Mouse (Mus musculus) liver, embryonic 15.5 days (tissue): ENCODE measurements around the gene Rnf216. TPM values are rescaled to one million over a fixed set of nuclear protein-coding genes. Genes with fewer than 3 reads are reported as not detected.

Experiments used
- ATAC-seq: fragments of 200-750 bp; cut with Nextera tagmentation; 2 replicates; pipeline ENCODE4 v1.8.0; 2017; ENCODE audit warnings: moderate number of reproducible peaks, mild to moderate bottlenecking, moderate library complexity; ENCODE audit not compliant: insufficient read depth
- H3K27ac ChIP-seq: fragments of 300-500 bp; sonication (generic); replicated peaks from 2 replicates; pipeline ENCODE4 v1.5.1; 2015; ENCODE audit warnings: mild to moderate bottlenecking, inconsistent platforms
- H3K27me3 ChIP-seq: fragments of 300-500 bp; sonication (generic); 2 replicates; pipeline ENCODE4 v1.6.1; 2015; ENCODE audit warnings: mild to moderate bottlenecking, inconsistent platforms
- H3K36me3 ChIP-seq: fragments of 300-500 bp; sonication (generic); replicated peaks from 2 replicates; pipeline ENCODE4 v1.6.1; 2015; ENCODE audit warnings: moderate library complexity, mild to moderate bottlenecking, inconsistent platforms
- H3K4me1 ChIP-seq: fragments of 300-500 bp; sonication (generic); replicated peaks from 2 replicates; pipeline ENCODE4 v1.6.1; 2015; ENCODE audit warnings: inconsistent platforms
- H3K4me2 ChIP-seq: fragments of 300-500 bp; sonication (generic); 2 replicates; pipeline ENCODE4 v1.6.1; 2015; ENCODE audit warnings: moderate library complexity, mild to moderate bottlenecking, inconsistent platforms
- H3K4me3 ChIP-seq: fragments of 300-500 bp; sonication (generic); replicated peaks from 2 replicates; pipeline ENCODE4 v1.5.1; 2015; ENCODE audit warnings: mild to moderate bottlenecking, inconsistent platforms
- H3K9ac ChIP-seq: fragments of 300-500 bp; sonication (generic); 2 replicates; pipeline ENCODE4 v1.6.1; 2015; ENCODE audit warnings: moderate library complexity, mild to moderate bottlenecking, inconsistent platforms
- H3K9me3 ChIP-seq: fragments of 300-500 bp; sonication (generic); replicated peaks from 2 replicates; pipeline ENCODE4 v1.6.1; 2016; ENCODE audit warnings: inconsistent platforms
- WGBS: fragments of 180-500 bp; shearing (Covaris S2); methylation state at CpG from one replicate; pipeline ENCODE4 v1.1.7; 2015; ENCODE audit warnings: mixed read lengths; ENCODE audit not compliant: insufficient replicate concordance; 5-methylcytosine and 5-hydroxymethylcytosine counted together
- polyA plus RNA-seq: library from polyadenylated mRNA; unstranded; fragments of >200 nt; fragmentation: Nextera tagmentation; extraction: Ambion mirVana; gene quantifications from 2 replicates; pipeline ENCODE4 v1.2.1, GENCODE M21; 2015

Rnf216 gene
- polyA plus RNA-seq, 1 experiment from 2014 or later = 13.9 TPM

- no peak overlapping the region for H3K4me3 ChIP-seq
- H3K27me3 ChIP-seq = no peaks in the 10 kb centered on the region
- peaks cover 47% of the 10 kb centered on the region for H3K36me3 ChIP-seq
- H3K4me2 ChIP-seq = no peak overlapping the region
- peak overlapping the region; percentile 74 for H3K27ac ChIP-seq
- ATAC-seq = no peak
- peaks cover 48% of the 10 kb centered on the region for H3K4me1 ChIP-seq
- no peak overlapping the region for H3K9ac ChIP-seq
- WGBS = 43% methylated on average over 4 of the region's 4 CpGs
- H3K9me3 ChIP-seq = no peaks in the 10 kb centered on the region
These were observed 74.0 kb downstream of the Rnf216 start for GRCm38 (mm10) chr5:143038794-143039193.

- peak; percentile 51 for ATAC-seq
These were observed 75.6 kb downstream of the Rnf216 start for GRCm38 (mm10) chr5:143037201-143037600.

GRCm38 (mm10) chr5:143036052-143036451 lies 76.7 kb downstream of the Rnf216 start:
- H3K27ac ChIP-seq = no peak overlapping the region; the same call in 1 of the 2 replicates

More at GRCm38 (mm10) chr5:143037201-143037600, 75.6 kb downstream of the Rnf216 start:
- Histone ChIP-seq H3K4me1 (peaks cover 46% of the 10 kb centered on the region), H3K4me3 (no peak overlapping the region), H3K27me3 (no peaks in the 10 kb centered on the region), H3K36me3 (peaks cover 34% of the 10 kb centered on the region), H3K27ac (peak overlapping the region; percentile 74), H3K9ac (no peak overlapping the region), H3K4me2 (no peak overlapping the region), H3K9me3 (no peaks in the 10 kb centered on the region)
- 4% methylated on average over 1 of the region's 1 CpGs for WGBS

GRCm38 (mm10) chr5:143035271-143035670 lies 77.5 kb downstream of the Rnf216 start:
- peaks cover 20% of the 10 kb centered on the region; the same call in 1 of the 2 replicates for H3K36me3 ChIP-seq
- WGBS = 83% methylated on average over 4 of the region's 4 CpGs
- H3K4me2 ChIP-seq = no peak overlapping the region
- no peaks in the 10 kb centered on the region for H3K9me3 ChIP-seq
- ATAC-seq = no peak
- peak overlapping the region; percentile 14 for H3K27ac ChIP-seq
- H3K4me1 ChIP-seq = peaks cover 46% of the 10 kb centered on the region
- H3K27me3 ChIP-seq = no peaks in the 10 kb centered on the region
- H3K4me3 ChIP-seq = no peak overlapping the region
- no peak overlapping the region for H3K9ac ChIP-seq

More at GRCm38 (mm10) chr5:143036052-143036451, 76.7 kb downstream of the Rnf216 start:
- Histone ChIP-seq H3K4me1 (peaks cover 46% of the 10 kb centered on the region), H3K4me2 (0 out of 2 replicates have a peak overlapping the region, but pooled peaks have one; percentile 0), H3K4me3 (no peak overlapping the region), H3K36me3 (peaks cover 24% of the 10 kb centered on the region; the same call in 1 of the 2 replicates), H3K27me3 (no peaks in the 10 kb centered on the region), H3K9ac (no peak overlapping the region), H3K9me3 (no peaks in the 10 kb centered on the region)
- peak; percentile 71 for ATAC-seq
- WGBS = 26% methylated on average over 1 of the region's 1 CpGs

GRCm38 (mm10) chr5:143034108-143034507 lies 78.7 kb downstream of the Rnf216 start:
- Histone ChIP-seq H3K4me3 (no peak overlapping the region), H3K4me1 (peaks cover 44% of the 10 kb centered on the region), H3K9ac (no peak overlapping the region), H3K27me3 (no peaks in the 10 kb centered on the region), H3K4me2 (no peak overlapping the region), H3K9me3 (no peaks in the 10 kb centered on the region), H3K36me3 (peaks cover 25% of the 10 kb centered on the region; the same call in 1 of the 2 replicates), H3K27ac (no peak overlapping the region)
- WGBS = 90% methylated on average over 3 of the region's 3 CpGs
- no peak for ATAC-seq

GRCm38 (mm10) chr5:143033277-143033676 lies 79.5 kb downstream of the Rnf216 start:
- H3K9ac ChIP-seq = no peak overlapping the region
- peaks cover 24% of the 10 kb centered on the region; the same call in 1 of the 2 replicates for H3K36me3 ChIP-seq
- no peak for ATAC-seq
- no peak overlapping the region for H3K4me2 ChIP-seq
- H3K4me3 ChIP-seq = no peak overlapping the region
- no peak overlapping the region for H3K27ac ChIP-seq
- H3K9me3 ChIP-seq = no peaks in the 10 kb centered on the region
- 35% methylated on average over 3 of the region's 3 CpGs for WGBS
- H3K27me3 ChIP-seq = no peaks in the 10 kb centered on the region
- H3K4me1 ChIP-seq = peaks cover 36% of the 10 kb centered on the region

- Histone ChIP-seq H3K9me3 (no peaks in the 10 kb centered on the region), H3K27me3 (no peaks in the 10 kb centered on the region), H3K4me2 (no peak overlapping the region), H3K36me3 (peaks cover 30% of the 10 kb centered on the region), H3K9ac (no peak overlapping the region), H3K4me1 (peaks cover 30% of the 10 kb centered on the region), H3K4me3 (no peak overlapping the region), H3K27ac (no peak overlapping the region)
- 48% methylated on average over 2 of the region's 2 CpGs for WGBS
- ATAC-seq = no peak
These were observed 80.1 kb downstream of the Rnf216 start for GRCm38 (mm10) chr5:143032639-143033146.

- ATAC-seq = no peak
- no peak overlapping the region for H3K9ac ChIP-seq
- H3K27me3 ChIP-seq = no peaks in the 10 kb centered on the region
- H3K4me3 ChIP-seq = no peak overlapping the region
- H3K9me3 ChIP-seq = no peaks in the 10 kb centered on the region
- no peak overlapping the region for H3K4me2 ChIP-seq
- WGBS = 75% methylated on average over 7 of the region's 7 CpGs
- peaks cover 40% of the 10 kb centered on the region for H3K36me3 ChIP-seq
- H3K27ac ChIP-seq = no peak overlapping the region
- H3K4me1 ChIP-seq = peaks cover 20% of the 10 kb centered on the region
These were observed 81.1 kb downstream of the Rnf216 start for GRCm38 (mm10) chr5:143031681-143032080.

GRCm38 (mm10) chr5:143031193-143031592 lies 81.6 kb downstream of the Rnf216 start:
- Histone ChIP-seq H3K9me3 (no peaks in the 10 kb centered on the region), H3K27ac (no peak overlapping the region), H3K4me2 (no peak overlapping the region), H3K9ac (no peak overlapping the region), H3K4me3 (no peak overlapping the region), H3K4me1 (peaks cover 15% of the 10 kb centered on the region), H3K36me3 (peaks cover 45% of the 10 kb centered on the region), H3K27me3 (no peaks in the 10 kb centered on the region)
- ATAC-seq = no peak
- WGBS = 80% methylated on average over 4 of the region's 4 CpGs

GRCm38 (mm10) chr5:143023887-143024286 lies 88.9 kb downstream of the Rnf216 start:
- no peaks in the 10 kb centered on the region for H3K27me3 ChIP-seq
- ATAC-seq = peak; percentile 75; the same call in 1 of the 2 replicates
- no peak overlapping the region for H3K4me2 ChIP-seq
- no peak overlapping the region for H3K27ac ChIP-seq
- peaks cover 14% of the 10 kb centered on the region for H3K4me1 ChIP-seq
- 29% methylated on average over 2 of the region's 2 CpGs for WGBS
- H3K36me3 ChIP-seq = peaks cover 78% of the 10 kb centered on the region
- no peaks in the 10 kb centered on the region for H3K9me3 ChIP-seq
- no peak overlapping the region for H3K4me3 ChIP-seq
- H3K9ac ChIP-seq = no peak overlapping the region

- Histone ChIP-seq H3K36me3 (peaks cover 74% of the 10 kb centered on the region), H3K9me3 (no peaks in the 10 kb centered on the region), H3K4me1 (peaks cover 14% of the 10 kb centered on the region), H3K4me3 (no peak overlapping the region), H3K27me3 (no peaks in the 10 kb centered on the region), H3K27ac (no peak overlapping the region), H3K4me2 (no peak overlapping the region), H3K9ac (no peak overlapping the region)
- no peak for ATAC-seq
- 79% methylated on average over 1 of the region's 1 CpGs for WGBS
These were observed 89.8 kb downstream of the Rnf216 start for GRCm38 (mm10) chr5:143022956-143023355.

GRCm38 (mm10) chr5:143017401-143017800 lies 95.4 kb downstream of the Rnf216 start:
- 37% methylated on average over 5 of the region's 5 CpGs for WGBS
- Histone ChIP-seq H3K27me3 (no peaks in the 10 kb centered on the region), H3K4me3 (no peak overlapping the region), H3K9ac (no peak overlapping the region), H3K36me3 (peaks cover 66% of the 10 kb centered on the region), H3K27ac (peak overlapping the region; percentile 29; the same call in 1 of the 2 replicates), H3K4me2 (no peak overlapping the region), H3K4me1 (no peaks in the 10 kb centered on the region; the same call in 1 of the 2 replicates), H3K9me3 (no peaks in the 10 kb centered on the region)
- ATAC-seq = no peak
